Mouse (Mus musculus) frontal cortex, postnatal 10 days (tissue): ENCODE measurements around the gene Klhl29.

ENCODE experiments used
- DNase-seq, 2 experiments: peaks; one replicate each; pipeline ENCODE4 v3.0.0; 2022; ENCODE audit warnings: low spot score in 2 of 2, mixed read lengths in 1 of 2

Klhl29 gene

DNA sequence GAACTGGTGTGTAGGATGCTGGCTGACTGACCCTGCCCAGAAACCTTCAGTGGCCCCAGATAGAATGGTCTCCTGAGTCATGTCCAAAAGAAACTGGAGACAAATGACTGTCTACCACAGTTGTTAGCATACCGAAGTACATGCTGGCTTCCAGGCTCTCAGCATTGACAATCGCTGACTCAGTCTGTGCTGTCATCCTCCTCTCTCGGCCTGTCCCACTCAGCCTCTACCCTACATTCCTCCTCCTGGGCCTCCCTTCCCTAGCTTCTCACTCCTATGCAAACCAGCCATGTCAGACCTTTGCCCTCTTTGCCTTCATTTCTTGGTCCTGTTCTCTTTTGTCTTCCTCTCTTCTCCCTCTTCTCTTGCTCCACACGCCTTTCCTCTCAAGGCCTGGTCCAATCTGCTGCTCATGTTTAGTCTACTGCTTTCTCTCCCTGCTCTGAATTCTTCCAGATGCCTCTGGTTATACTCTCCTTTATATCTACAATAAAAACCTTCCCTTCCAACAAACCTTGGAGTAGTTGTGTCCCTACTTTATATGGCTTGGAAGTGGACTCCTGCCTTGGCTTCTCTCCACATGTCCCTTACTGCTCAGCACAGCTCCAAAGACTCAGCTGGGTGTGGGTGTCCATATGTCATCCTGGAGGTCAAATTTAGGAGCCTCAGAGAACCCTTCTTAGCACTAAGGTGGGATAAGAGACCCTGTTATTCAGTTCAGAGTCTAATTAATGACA is 121.1 kb downstream of the Klhl29 start:
- DNase-seq = no peak

DNA sequence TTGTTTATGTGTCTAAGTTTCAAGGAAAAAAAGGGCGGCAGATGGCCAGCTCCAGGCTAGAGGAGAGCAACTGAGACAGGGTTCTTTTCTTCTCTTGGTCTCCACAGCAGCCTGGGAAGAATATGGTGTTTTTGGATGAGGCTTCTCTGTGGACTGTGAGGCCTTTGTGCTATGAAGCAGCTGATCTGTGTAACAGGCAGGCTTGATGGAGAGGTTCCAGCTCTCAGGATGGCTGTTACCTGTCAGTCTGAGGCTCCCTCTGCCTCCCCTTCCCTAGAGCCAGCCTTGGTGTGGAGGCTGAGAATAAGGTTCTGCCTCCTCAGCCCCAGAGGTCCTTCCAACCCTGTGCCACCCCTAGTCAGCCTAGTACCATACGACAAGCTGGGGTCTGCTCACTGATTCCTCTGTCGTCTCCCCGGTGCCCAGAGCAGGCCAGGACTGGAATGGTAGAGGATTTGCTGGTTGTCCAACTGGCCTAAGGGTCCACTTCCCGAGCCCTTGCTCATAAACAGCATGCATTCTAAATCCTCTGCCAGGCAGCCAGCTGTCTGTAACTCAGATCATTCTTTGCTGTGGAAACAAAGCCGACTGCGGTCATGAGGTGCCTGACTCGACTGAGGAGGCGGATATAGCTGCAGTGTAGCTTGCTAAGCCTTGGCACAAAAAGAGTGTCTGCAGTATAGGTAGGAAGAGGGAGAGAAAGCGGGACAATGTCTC is 122.0 kb downstream of the Klhl29 start:
- DNase-seq = no peak

- DNase-seq = no peak
Observed at GRCm38 (mm10) chr12:5252569-5252968, 122.9 kb downstream of the Klhl29 start.

GRCm38 (mm10) chr12:5250042-5250441 is 125.4 kb downstream of the Klhl29 start:
- DNase-seq = no peak

DNA sequence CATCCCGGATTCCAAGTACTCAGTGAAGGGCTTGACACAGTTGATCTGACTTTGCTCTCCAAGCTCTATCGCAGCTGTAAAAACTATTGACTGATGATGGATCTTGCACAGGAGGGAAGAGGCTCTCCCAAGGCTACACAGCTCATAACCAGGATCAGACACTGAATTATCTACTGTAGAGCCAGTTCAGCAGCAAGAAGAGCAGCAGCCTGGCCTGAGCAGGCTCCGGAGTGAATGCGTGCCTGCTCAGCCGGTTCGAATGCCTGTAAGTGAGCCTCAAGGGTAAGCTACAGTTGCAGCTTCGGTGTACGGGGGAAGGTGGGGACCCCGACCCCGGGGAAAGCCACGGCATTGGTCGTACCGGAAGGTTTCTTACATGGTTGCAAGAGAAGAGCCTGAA is 126.4 kb downstream of the Klhl29 start:
- DNase-seq = no peak

GRCm38 (mm10) chr12:5247505-5247904 is 128.0 kb downstream of the Klhl29 start:
- DNase-seq = no peak

DNA sequence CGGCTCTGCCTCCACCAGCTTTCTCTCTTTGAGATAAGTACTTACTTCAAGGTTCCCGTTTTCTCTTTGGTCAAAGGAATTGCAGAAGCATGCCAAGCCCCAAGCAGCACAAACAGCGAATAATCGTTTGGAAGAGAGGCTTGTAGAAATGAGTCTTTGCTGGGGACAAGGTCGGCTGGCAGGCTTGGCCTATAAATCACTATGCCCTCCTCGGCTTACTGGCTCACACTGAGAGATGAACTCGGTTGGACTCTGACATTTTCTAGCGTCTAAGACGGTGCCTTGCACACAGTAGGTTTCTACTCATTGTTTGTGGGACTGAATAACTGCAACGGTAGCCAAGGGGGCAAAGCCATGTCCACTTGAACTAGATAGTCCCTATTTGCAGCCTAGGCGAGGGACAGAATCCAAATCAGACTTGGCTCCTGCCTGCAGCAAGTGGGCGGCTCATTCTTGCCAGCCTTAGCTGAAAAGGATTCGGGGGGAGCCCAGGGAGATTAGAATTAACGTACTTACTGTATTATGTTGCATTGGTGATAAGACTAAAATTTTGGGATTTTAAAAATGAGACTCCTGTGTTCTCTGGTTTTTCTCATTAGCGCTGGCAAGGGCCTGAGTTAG is 128.7 kb downstream of the Klhl29 start:
- no peak for DNase-seq

DNA sequence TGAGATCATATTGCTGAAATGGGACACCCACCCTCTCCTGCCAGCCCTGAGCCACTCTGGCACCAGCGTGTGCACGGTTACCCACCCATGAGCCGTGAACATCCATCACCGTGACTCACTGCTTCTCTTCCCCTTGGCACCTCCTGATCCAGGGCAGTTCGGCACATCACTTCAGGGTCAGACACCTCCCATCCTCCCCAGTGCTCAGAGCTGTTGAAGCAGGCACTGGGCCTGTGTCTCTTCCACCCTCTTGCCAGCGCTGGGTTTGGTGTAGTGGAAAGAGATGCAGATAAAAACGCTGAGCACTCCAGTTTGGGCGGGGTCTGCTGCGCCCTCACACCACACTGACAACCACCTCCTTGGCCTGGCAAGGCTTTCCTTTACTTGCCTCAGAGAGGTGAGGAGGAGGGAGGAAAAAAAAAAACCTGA is 129.3 kb downstream of the Klhl29 start:
- DNase-seq = no peak

- no peak for DNase-seq
Observed at GRCm38 (mm10) chr12:5245207-5245597, 130.3 kb downstream of the Klhl29 start.

- no peak for DNase-seq
Observed at GRCm38 (mm10) chr12:5244431-5245206, 130.9 kb downstream of the Klhl29 start.

- DNase-seq = no peak
Observed at GRCm38 (mm10) chr12:5243867-5244266, 131.6 kb downstream of the Klhl29 start.

DNA sequence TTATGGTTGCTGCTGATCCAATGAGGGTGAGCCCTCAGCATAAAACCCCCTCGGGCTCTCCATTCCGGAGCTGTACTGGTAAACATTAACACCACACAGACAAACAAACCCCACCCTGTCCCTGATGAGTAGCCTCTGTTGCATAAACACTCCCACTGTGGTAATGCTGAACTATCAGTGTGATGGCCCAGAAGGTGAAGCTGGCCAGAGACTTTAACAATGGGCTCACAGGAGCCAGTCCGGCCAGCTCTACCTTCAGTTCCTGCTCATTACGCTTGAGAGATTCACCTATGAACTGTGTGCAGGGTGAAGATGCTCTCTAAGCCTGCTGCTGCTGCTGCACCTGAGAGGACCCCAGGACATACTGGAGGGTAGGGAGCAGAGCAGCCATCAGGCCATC is 132.0 kb downstream of the Klhl29 start:
- DNase-seq = no peak

DNA sequence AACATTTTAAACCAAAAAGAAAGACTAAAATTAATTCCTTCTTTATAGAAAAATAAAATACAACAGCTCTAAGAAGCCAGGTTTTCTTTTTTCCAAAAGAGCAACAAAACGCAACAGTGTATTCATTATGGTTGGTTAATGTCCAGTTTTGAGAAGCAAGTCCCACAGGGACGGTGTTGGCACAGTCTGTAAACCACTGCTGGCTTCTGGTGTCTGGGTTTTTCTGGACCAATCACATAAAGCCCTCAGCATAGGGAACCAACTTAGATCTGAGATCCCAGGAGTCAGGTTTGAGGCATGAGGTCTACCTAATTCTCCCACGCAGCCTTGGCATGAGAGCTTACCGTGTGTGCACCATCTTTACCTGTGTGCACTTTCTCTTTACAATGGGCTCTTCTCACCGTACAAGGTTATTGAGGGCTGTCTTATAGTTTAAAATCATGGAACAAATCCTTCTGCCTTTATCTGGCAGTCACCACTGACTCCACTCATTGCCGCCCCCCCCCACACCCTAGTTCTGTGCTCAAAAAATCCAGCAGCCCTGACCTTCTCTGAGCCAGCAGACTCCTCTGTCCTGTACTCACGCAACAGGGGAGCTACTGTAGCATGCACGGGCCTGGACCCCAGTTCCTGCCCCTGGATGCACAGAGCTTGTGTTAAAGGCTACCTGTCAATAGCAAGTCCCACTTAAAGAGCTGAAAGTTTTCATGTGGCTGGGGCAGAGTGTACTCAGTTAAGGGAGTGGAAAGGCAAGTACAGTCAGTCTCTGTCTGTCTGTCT is 132.7 kb downstream of the Klhl29 start:
- DNase-seq = no peak

DNA sequence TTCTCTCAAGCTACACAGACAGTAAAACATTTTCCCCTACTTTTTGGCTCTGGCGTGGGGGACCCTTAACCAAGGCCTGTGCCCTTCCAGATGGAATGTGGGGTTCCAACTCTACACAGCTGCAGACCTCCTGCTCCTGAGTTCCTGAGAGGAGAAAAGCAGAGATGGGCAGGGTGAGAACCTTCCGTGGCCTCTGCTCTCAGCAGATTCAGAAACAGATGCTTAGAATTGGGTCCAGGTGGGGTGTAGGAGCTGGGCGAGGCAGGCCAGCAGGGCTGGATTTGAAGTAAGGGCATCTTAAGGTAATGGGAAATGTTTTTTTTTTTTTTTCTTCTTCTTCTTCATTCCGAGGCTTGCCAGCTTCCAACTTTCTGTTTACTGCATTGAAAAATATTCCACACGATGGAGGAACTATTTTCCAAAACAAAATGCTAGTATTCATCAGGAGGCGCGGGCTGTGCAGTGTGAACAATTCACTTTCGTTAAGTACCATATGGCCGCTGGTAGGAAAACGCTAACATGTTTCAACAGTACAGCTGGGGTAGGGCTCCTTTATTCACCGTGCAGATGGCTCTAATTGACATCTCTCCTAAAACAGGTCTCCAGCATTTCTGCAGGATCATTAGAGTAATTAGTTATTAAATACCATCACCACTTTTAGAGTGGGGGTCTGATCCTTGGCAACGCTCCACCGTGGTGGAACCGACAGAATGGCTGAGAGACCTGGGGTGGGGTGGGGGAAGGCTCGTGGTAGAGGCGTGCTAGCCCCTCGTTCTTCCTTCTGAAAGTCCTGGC is 135.8 kb downstream of the Klhl29 start:
- DNase-seq = no peak

- DNase-seq = peak in 1 of 2 experiments; percentile 59
Observed at GRCm38 (mm10) chr12:5237078-5237477, 138.4 kb downstream of the Klhl29 start.

DNA sequence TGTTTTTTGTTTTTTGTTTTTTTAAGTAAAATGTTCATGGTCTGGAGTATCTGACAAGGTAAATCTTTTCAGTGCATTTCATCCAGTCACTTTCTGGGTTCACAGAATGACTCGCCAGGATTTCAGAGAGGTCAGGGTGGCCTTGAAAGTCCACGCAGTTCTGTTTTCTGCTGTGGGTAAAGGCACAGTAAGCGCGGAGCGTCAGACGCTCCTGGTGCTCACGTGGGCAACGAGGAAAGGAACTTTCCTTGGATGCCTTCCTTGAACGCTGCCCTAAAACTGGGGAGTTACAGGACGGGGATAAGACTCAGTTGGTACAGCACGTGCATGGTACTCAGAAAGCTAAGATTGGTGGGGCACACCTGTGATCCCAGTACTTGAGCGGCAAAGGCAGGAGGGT is 139.9 kb downstream of the Klhl29 start:
- DNase-seq = no peak

DNA sequence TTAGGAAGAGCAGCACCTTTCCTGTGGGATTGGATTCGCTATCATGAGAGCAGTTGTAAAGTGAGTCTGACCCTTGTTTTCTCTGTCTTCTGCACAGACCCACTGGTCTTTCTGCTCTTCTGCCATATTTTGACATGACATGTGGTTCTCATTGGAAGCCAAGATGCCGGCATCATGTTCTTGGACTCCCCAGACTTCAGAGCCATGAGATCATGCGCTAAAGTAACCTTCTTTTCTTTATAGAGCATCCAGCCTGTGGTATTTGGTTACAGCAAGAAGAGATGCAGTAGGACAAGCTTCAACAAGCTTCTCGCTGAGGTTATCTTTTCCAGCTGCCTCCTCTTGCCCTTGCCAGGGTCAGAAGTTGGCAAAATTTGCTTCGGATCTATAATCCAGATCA is 145.0 kb downstream of the Klhl29 start:
- no peak for DNase-seq

DNA sequence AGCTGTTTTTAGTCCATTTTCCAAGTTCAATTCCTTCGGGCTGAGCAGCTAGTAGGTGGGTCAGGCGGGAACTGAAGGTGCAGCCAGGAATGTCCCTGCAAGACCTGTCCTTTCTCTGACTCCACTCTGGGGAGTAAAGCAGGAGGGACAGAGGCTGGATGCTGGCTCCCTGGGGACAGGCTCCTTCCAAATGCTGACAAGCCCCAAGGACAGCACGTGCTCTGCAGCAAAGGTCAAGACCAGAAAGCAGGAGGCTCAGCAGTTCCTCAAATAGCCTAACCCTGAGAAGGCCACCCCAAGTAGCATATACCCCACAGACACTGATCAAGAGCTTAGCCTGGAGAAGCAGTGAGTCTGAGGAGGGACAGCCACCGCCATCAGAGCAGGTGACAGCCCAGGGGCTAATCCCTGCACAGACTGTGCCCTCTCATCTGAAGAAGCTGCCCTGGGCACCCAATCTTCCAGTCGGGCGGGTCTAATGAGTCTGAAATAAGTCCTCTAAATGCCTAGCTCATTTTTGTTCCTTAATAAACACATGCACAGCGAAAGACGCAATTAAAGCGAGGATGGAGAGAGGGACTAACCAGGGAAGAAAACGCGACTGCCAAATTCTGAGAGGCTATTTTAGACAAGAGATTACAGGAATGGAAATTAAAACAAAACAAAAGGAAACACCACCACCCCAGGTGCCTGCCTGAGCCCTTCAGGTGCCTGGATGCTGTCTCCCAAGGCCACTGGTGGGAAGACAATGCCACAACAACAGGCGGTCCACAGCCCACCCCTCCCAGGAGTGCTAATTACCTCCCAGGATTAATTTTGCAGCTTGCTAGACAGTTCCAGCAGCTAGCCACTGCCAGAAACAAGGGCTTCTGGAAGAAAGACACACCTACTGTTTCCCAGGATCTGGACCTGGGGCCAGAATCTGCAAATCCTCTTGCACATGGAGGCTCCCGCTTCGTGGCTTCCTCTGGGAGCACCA is 148.5 kb downstream of the Klhl29 start:
- DNase-seq = no peak

DNA sequence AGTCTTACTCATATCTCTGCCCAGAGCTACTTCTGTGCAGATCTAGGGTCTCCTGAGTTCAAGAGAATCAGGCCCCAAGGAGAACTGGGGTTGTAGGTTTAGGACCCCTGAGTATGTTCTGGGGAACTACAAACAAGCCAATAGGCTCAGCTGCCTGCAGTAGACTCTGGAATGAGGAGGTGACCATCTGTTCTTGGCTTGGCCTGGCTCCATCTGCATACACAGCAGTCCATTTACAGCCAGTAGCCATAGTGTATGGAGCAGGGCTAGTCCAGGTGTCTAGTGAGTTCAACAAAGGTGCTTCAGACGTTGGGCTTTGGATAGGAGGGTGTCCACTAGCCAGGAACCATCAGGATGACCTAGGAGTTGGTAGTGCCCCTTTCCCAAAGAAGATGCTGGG is 151.9 kb downstream of the Klhl29 start:
- no peak for DNase-seq
